Mouse (Mus musculus) left cerebral cortex, adult 9 months (tissue): ENCODE measurements around the gene Kif22.
A peak's percentile ranks its signal among the peaks of the same experiment; 100 is the strongest.

ENCODE experiments used
- DNase-seq, 2 experiments: peaks; one replicate each; pipeline ENCODE4 v3.0.0; 2022; ENCODE audit warnings: low spot score in 2 of 2

Gene Kif22

DNA sequence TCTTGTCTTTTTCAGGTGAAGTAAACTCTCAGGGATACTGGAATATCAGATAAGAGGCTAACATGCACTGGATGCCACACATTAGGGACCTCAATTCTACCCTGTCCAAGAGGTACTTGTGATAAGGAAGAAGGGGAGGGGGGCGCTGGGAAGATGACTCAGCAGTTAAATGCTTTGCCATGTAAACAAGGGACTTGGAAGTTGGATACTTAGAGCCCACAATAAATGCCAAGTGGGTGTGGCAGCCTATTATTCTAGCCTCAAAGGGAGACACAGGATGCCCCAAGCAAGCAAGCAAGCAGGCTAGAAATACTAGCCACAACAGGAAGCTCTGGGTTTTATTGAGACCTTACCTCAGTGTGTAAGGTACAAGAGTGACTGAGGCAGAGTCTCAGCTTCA is 11.0 kb downstream of the Kif22 start:
- DNase-seq = no peak

DNA sequence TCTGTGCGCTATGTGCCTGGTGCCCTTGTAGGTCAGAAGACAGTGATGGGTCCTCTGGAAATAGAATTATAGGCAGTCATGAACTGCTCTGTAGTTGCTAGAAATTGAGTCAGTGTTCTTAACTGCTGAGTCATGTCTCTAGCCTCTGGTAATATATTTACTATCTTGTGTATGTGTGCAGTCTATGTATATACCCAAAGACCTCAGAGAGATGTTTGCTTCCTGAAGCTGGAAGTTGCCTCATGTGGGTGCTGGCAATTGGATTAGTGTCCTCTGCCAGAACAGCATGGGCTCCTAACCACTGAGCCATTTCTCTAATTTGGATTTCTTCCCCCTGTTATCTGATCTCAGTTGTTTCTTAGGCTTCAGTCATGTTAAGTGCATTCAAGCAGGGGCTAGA is 12.1 kb downstream of the Kif22 start:
- DNase-seq = no peak

DNA sequence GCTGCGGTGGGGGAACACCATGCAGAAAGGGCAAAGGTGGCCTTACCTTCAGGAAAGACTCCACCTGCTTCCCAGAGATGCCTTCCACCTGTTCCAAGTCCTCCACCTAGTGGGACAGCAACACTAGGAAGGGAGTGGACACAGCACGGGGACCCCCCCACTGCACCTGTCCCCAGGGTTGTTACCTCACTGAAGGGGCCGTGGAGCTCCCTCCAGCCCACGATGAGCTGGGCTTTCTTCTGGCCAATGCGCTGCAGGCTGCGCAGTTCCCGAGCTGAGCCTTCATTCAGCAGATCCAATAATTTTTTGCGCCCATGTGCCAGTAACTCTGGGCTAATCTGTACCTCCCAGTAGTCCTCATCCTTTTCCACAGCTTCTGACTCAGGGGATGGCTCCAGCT is 14.4 kb downstream of the Kif22 start:
- DNase-seq = no peak

GRCm38 (mm10) chr7:127026984-127027726 is 15.1 kb downstream of the Kif22 start, which contains the start of gene Maz:
Gene Maz, minus strand, starts transcription at chr7:127027037.
- peak; percentile 98 to 99 for DNase-seq

GRCm38 (mm10) chr7:127026616-127026983 is 15.7 kb downstream of the Kif22 start:
- no peak for DNase-seq

- no peak for DNase-seq
These were observed 16.1 kb downstream of the Kif22 start for GRCm38 (mm10) chr7:127026161-127026600.

GRCm38 (mm10) chr7:127025556-127026160 is 16.6 kb downstream of the Kif22 start:
- DNase-seq = no peak

DNA sequence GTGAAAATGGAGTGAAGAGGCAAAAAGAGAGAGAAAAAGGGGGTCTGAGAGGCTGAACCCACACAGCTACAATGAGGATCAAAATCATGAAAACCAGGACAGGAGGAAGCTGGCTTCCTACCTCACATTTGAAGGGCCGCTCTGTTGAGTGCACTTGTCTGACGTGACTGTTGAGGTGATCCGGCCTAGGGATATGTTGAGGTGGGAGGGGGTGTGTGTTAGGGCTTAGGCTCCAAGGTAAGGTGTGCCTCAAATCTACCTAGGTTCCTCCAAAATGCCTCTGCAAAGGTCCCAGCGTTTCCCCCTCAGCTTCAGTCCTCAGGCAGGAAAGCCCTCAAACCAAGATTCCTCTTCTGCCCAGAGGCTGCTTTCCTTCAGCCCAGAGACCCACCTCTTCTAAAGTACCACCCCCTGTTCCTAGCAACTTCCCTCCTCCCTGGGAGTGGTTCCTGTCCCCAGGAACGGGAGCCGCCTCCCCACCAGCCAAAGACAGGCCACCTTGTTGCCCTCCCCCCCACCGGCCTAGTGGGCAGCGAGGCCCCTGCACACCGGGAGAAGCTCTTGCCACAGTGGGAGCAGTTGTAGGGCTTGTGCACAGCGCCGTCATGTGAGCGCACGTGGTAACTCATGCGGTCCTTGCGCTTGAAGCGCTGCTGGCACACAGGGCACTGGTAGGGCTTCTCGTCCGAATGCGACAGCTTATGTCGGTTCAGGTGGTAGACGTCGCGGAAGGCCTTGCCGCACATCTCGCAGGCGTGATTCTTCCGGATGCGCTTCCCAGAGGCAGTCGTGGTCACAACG is 17.3 kb downstream of the Kif22 start:
- DNase-seq = peak in 1 of 2 experiments; percentile 84

DNA sequence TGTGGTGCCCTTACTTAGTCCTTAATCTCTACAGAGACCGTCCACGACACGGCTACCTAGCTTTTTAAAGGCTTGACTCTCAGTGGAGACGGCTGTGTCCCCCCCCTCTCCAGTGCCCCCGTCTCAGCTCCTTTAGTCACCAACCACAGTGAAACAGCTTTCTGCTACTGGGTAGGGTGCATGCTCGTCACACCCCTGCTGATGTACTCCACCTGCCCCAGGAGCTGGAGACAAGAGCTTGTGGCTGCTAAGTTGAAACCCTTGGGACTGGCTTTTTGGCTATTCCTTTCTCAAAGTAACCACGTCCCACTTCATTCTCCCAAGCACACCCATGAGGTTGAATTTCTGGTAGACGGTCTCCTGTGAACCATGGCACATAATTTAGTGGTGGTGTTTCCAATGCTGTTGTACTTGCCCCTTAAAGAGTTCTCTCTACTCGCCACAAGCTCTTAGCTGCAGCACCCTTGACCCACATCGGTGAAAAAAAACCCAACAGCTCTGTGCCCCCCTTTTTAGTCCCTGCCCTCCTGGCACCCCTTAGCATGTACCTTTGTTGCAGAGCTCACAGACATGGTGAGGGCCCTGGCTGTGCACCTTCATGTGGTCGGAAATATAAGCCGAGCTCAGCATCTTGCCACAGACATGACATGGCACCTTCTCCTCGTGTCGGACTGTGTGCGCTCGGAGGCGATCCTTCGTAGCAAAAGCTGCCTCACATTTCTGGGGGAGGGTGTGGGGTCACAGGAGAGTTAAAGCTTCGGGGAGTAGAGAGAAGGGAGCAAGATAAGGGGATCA is 18.2 kb downstream of the Kif22 start:
- DNase-seq = no peak

DNA sequence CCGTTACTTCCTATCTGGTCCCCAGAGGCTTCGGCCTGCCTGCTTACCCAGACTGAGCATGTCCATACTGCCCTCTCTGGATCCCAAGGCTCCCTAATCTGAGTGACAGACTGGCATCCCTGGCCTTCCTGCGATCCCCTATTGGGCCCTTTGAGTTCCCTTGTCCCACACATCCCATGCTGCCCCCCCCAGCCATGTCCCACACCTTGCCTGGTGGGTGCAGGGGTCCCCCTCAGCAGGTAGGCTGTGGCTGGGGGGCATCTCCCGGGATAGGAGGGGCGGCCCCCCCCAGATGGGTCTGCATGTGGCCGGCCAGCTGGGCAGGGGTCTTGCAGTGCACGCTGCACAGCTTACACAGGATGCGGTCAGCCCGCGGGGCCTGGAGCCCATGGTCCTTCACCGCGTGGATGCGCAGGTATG is 19.0 kb downstream of the Kif22 start:
- no peak for DNase-seq

DNA sequence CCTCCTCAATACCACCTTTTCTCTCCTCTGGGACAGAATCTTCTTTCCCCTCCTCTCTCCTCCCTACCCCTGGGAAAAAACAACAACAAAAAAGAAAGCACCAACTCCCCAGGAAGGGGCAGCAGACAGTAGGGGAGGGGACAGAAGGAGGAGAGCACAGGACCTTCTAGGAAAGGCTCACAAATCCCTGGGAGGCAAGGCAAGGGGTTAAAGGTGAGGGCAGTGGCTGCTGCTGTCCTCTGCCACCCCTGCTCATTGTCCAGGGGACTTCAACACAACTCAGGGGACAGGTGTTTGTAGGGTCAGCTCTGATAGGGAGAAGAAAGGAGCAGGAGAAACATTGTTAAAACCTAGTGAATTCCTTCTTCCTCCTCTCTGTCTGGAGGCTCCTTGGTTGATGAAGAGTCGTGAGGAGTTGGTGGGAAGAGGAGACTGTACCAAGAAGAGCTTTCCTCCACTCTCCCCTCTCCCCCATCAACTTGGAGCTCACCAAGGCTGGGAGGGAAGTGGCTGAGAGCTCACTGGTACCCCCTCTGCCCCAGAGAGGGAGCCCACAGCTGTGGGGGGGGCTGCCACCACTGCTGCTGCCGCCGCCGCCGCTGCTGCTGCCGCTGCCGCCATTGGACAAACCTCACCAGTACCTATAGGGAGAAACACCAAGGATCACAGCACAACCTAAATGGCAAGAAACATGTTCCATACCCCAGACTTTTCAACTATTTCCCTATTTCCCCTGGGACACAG is 19.6 kb downstream of the Kif22 start:
- no peak for DNase-seq

GRCm38 (mm10) chr7:127021563-127022527 is 20.4 kb downstream of the Kif22 start:
- DNase-seq = no peak

DNA sequence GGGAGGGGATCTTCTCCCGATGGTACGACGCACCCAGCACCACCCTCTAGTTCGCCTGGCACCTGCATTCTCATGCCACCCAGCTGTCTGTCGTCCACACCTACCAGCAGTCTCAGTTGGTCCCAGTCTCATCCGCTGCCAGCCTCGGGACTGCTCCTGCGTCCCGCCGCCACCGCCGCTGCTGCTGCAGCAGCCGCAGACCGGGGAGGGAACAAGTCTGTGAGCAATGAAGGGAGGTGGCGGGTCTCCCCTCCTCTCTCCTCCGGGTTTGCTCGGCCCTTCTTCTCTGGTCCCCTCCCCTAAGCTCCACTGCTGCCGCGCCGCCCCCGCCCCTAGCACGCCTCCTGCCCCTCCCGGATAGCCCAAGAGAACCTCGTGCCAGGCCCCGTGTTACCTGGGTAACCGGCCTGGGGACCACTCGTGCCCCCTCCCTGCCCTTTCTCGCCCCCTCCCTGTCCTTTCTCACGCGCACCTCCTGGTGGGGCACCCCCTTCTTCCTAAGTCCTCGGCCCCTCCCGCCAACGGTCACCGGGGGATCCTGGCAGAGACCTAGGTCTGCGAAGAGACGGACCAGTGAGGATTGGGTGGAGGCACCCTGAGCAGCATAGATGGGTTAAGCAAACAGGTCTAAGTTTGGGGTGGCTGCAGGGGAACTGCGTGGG is 21.2 kb downstream of the Kif22 start, which contains the start of the genes Gm42742 and Prrt2:
TSS of gene Gm42742 (minus strand) at position 197 of the 662 bp plus-strand sequence.
TSS of gene Prrt2 (minus strand) at position 311 of the 662 bp plus-strand sequence.
- DNase-seq = peak in 1 of 2 experiments; percentile 74

GRCm38 (mm10) chr7:127020491-127020890 is 21.8 kb downstream of the Kif22 start:
- DNase-seq = no peak

DNA sequence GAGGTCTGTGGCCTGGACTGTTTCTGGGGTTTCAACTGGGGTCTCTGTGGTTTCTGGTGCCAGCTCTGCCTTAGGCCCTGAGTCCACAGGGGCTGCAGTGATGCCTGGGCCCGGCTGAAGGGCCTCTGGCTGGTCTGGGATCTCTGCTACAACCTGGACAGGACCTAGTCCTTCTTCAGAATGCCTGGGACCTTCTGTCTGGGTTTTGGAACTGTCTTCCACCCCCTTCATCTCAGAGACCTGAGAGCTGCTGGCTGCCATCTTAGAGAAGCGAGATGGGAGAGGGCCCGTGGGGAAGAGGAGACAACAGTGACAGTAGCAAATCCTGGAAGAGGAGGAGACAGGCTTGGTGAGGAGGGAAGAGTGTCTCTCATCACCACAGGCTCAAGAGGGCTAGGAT is 22.2 kb downstream of the Kif22 start:
- DNase-seq = no peak

GRCm38 (mm10) chr7:127019306-127019960 is 22.8 kb downstream of the Kif22 start:
- no peak for DNase-seq

GRCm38 (mm10) chr7:127018416-127019305 is 23.6 kb downstream of the Kif22 start:
- DNase-seq = no peak

DNA sequence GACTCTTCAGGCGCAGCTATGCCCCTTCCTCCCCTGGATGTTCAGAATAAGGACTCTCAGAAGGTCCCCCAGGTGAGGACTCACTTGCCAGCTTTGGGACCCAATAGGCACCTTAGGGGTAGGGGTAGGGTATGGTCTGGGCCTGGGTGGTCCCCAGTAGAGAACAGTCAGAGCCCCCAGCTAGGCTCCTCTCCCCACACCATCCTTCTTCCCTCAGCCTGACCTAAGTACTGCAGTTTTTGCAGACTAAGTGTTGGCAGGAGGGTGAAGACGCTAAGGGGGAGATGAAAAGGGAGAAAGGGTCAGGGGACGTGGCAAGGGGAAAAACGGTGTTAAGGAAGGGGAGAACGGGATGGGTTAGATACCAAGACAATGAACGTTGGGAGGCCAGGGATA is 24.3 kb downstream of the Kif22 start:
- no peak for DNase-seq
